Mouse (Mus musculus) kidney, embryonic 16.5 days (tissue): ENCODE measurements around the gene Elmo3. TPM values are rescaled to one million over a fixed set of nuclear protein-coding genes. Genes with fewer than 3 reads are reported as not detected.

Experiments used
- ATAC-seq: fragments of 200-750 bp; cut with Nextera tagmentation; 2 replicates; pipeline ENCODE4 v1.8.0; 2017; ENCODE audit warnings: moderate TSS enrichment; ENCODE audit not compliant: low FRiP score, low TSS enrichment
- H3K27ac ChIP-seq: fragments of 300-500 bp; sonication (generic); 2 replicates; pipeline ENCODE4 v1.5.1; 2014; ENCODE audit warnings: low read length
- H3K27me3 ChIP-seq: fragments of 300-500 bp; sonication (generic); 2 replicates; pipeline ENCODE4 v1.6.1; 2014; ENCODE audit warnings: low read length, control low read depth, mixed read lengths; ENCODE audit not compliant: insufficient read depth
- H3K36me3 ChIP-seq: fragments of 300-500 bp; sonication (generic); 2 replicates; pipeline ENCODE4 v1.6.1; 2014; ENCODE audit warnings: low read length, control low read depth, mixed read lengths; ENCODE audit not compliant: insufficient read depth
- H3K4me1 ChIP-seq: fragments of 300-500 bp; sonication (generic); 2 replicates; pipeline ENCODE4 v1.6.1; 2014; ENCODE audit warnings: low read length, control low read depth, mixed read lengths; ENCODE audit not compliant: insufficient read depth
- H3K4me2 ChIP-seq: fragments of 300-500 bp; sonication (generic); replicated peaks from 2 replicates; pipeline ENCODE4 v1.6.1; 2014; ENCODE audit warnings: low read depth, low read length
- H3K4me3 ChIP-seq: fragments of 300-500 bp; sonication (generic); 2 replicates; pipeline ENCODE4 v1.5.1; 2014; ENCODE audit warnings: mild to moderate bottlenecking, low read length
- H3K9ac ChIP-seq: fragments of 300-500 bp; sonication (generic); replicated peaks from 2 replicates; pipeline ENCODE4 v1.6.1; 2014; ENCODE audit warnings: low read length
- H3K9me3 ChIP-seq: fragments of 300-500 bp; sonication (generic); 2 replicates; pipeline ENCODE4 v1.6.1; 2016; ENCODE audit warnings: low read length, control low read depth
- WGBS: fragments of 180-500 bp; shearing (Covaris S2); extraction: QIAGEN DNeasy Blood & Tissue Kit; methylation state at CpG from one replicate; pipeline ENCODE4 v1.1.7; 2014; 5-methylcytosine and 5-hydroxymethylcytosine counted together
- polyA plus RNA-seq: library from polyadenylated mRNA; unstranded; fragments of >200 nt; fragmentation: Nextera tagmentation; extraction: Ambion mirVana; gene quantifications from 2 replicates; pipeline ENCODE4 v1.2.1, GENCODE M21; 2015

Gene Elmo3
- polyA plus RNA-seq, 1 experiment from 2014 or later = 13.9 TPM

- Histone ChIP-seq H3K27me3 (peaks cover 93% of the 10 kb centered on the region), H3K9me3 (no peaks in the 10 kb centered on the region), H3K4me1 (peaks cover 18% of the 10 kb centered on the region), H3K9ac (peak within 1 kb of the TSS; percentile 62), H3K36me3 (no peaks in the 10 kb centered on the region), H3K4me3 (peak within 1 kb of the TSS; percentile 42), H3K27ac (no peak within 1 kb of the TSS), H3K4me2 (peak within 1 kb of the TSS; percentile 67)
- ATAC-seq = no peak
- WGBS = 2% methylated on average over 10 of the region's 10 CpGs
Measured at GRCm38 (mm10) chr8:105275840-105276239, 29.6 kb upstream of the Elmo3 start, which contains the start of gene Nol3. Nol3 (plus strand) TSS chr8:105276140.

GRCm38 (mm10) chr8:105276292-105277120 lies 28.9 kb upstream of the Elmo3 start:
- ATAC-seq = peak; percentile 47; the same call in 1 of the 2 replicates
- Histone ChIP-seq H3K9me3 (no peaks in the 10 kb centered on the region), H3K36me3 (peaks cover 1% of the 10 kb centered on the region; the same call in 1 of the 2 replicates), H3K4me1 (peaks cover 16% of the 10 kb centered on the region), H3K4me3 (peak overlapping the region; percentile 42), H3K4me2 (peak overlapping the region; percentile 67), H3K27me3 (peaks cover 86% of the 10 kb centered on the region), H3K27ac (no peak overlapping the region), H3K9ac (peak overlapping the region; percentile 62)
- WGBS = 2% methylated on average over 30 of the region's 30 CpGs

GRCm38 (mm10) chr8:105278911-105279334 lies 26.5 kb upstream of the Elmo3 start:
- no peak overlapping the region for H3K27ac ChIP-seq
- H3K4me3 ChIP-seq = peak overlapping the region; percentile 31
- peaks cover 63% of the 10 kb centered on the region for H3K27me3 ChIP-seq
- peaks cover 8% of the 10 kb centered on the region; the same call in 1 of the 2 replicates for H3K36me3 ChIP-seq
- peak overlapping the region; percentile 44 for H3K4me2 ChIP-seq
- WGBS = 3% methylated on average over 28 of the region's 28 CpGs
- no peaks in the 10 kb centered on the region for H3K9me3 ChIP-seq
- H3K9ac ChIP-seq = no peak overlapping the region
- H3K4me1 ChIP-seq = peaks cover 16% of the 10 kb centered on the region
- peak; percentile 55; the same call in 1 of the 2 replicates for ATAC-seq

- Histone ChIP-seq H3K36me3 (peaks cover 8% of the 10 kb centered on the region), H3K4me1 (peaks cover 15% of the 10 kb centered on the region), H3K27me3 (peaks cover 46% of the 10 kb centered on the region), H3K4me3 (no peak overlapping the region), H3K4me2 (no peak overlapping the region), H3K9me3 (no peaks in the 10 kb centered on the region), H3K27ac (no peak overlapping the region), H3K9ac (no peak overlapping the region)
- 81% methylated on average over 3 of the region's 3 CpGs for WGBS
- ATAC-seq = no peak
Measured at GRCm38 (mm10) chr8:105280567-105280966, 24.8 kb upstream of the Elmo3 start.

- no peak overlapping the region for H3K9ac ChIP-seq
- no peak for ATAC-seq
- no peak overlapping the region for H3K4me2 ChIP-seq
- no peak overlapping the region for H3K27ac ChIP-seq
- peaks cover 8% of the 10 kb centered on the region for H3K36me3 ChIP-seq
- H3K9me3 ChIP-seq = no peaks in the 10 kb centered on the region
- peaks cover 34% of the 10 kb centered on the region for H3K27me3 ChIP-seq
- 87% methylated on average over 12 of the region's 12 CpGs for WGBS
- H3K4me1 ChIP-seq = peaks cover 5% of the 10 kb centered on the region; the same call in 1 of the 2 replicates
- H3K4me3 ChIP-seq = no peak overlapping the region
Measured at GRCm38 (mm10) chr8:105281821-105282220, 23.6 kb upstream of the Elmo3 start.

- WGBS = 93% methylated on average over 4 of the region's 4 CpGs
- Histone ChIP-seq H3K9me3 (no peaks in the 10 kb centered on the region), H3K36me3 (peaks cover 8% of the 10 kb centered on the region), H3K9ac (no peak overlapping the region), H3K27me3 (peaks cover 29% of the 10 kb centered on the region), H3K4me2 (no peak overlapping the region), H3K4me3 (no peak overlapping the region), H3K27ac (no peak overlapping the region), H3K4me1 (peaks cover 5% of the 10 kb centered on the region; the same call in 1 of the 2 replicates)
- no peak for ATAC-seq
Measured at GRCm38 (mm10) chr8:105282239-105282638, 23.2 kb upstream of the Elmo3 start.

- Histone ChIP-seq H3K9ac (no peak overlapping the region), H3K4me1 (peaks cover 5% of the 10 kb centered on the region; the same call in 1 of the 2 replicates), H3K4me3 (no peak overlapping the region), H3K4me2 (no peak overlapping the region), H3K9me3 (no peaks in the 10 kb centered on the region), H3K27me3 (peaks cover 21% of the 10 kb centered on the region), H3K27ac (no peak overlapping the region), H3K36me3 (peaks cover 8% of the 10 kb centered on the region)
- 0 out of 2 replicates have a peak, but pooled peaks have one; percentile 32 for ATAC-seq
- WGBS = 31% methylated on average over 23 of the region's 23 CpGs
Measured at GRCm38 (mm10) chr8:105283074-105283473, 22.3 kb upstream of the Elmo3 start.

- Histone ChIP-seq H3K4me1 (peaks cover 17% of the 10 kb centered on the region), H3K9me3 (no peaks in the 10 kb centered on the region), H3K4me3 (no peak overlapping the region), H3K27me3 (peaks cover 8% of the 10 kb centered on the region), H3K9ac (no peak overlapping the region), H3K4me2 (no peak overlapping the region), H3K27ac (no peak overlapping the region), H3K36me3 (peaks cover 8% of the 10 kb centered on the region)
- WGBS = 54% methylated on average over 12 of the region's 12 CpGs
- ATAC-seq = no peak
Measured at GRCm38 (mm10) chr8:105285514-105285913, 19.9 kb upstream of the Elmo3 start.

- ATAC-seq = no peak
- H3K9ac ChIP-seq = no peak overlapping the region
- no peaks in the 10 kb centered on the region for H3K9me3 ChIP-seq
- H3K4me3 ChIP-seq = no peak overlapping the region
- 86% methylated on average over 4 of the region's 4 CpGs for WGBS
- H3K27ac ChIP-seq = no peak overlapping the region
- H3K4me2 ChIP-seq = no peak overlapping the region
- peaks cover 11% of the 10 kb centered on the region for H3K27me3 ChIP-seq
- H3K36me3 ChIP-seq = peaks cover 3% of the 10 kb centered on the region
- peaks cover 20% of the 10 kb centered on the region for H3K4me1 ChIP-seq
Measured at GRCm38 (mm10) chr8:105286907-105287306, 18.5 kb upstream of the Elmo3 start.

- ATAC-seq = no peak
- H3K9me3 ChIP-seq = no peaks in the 10 kb centered on the region
- no peaks in the 10 kb centered on the region; the same call in 1 of the 2 replicates for H3K36me3 ChIP-seq
- WGBS = 86% methylated on average over 5 of the region's 5 CpGs
- H3K9ac ChIP-seq = no peak overlapping the region
- H3K4me3 ChIP-seq = no peak overlapping the region
- H3K4me2 ChIP-seq = peak overlapping the region; percentile 91; the same call in 1 of the 2 replicates
- H3K27ac ChIP-seq = no peak overlapping the region
- H3K4me1 ChIP-seq = peaks cover 20% of the 10 kb centered on the region
- peaks cover 11% of the 10 kb centered on the region for H3K27me3 ChIP-seq
Measured at GRCm38 (mm10) chr8:105288231-105288630, 17.2 kb upstream of the Elmo3 start.
